Mouse (Mus musculus) left cerebral cortex, postnatal 14 days (tissue): Measurements from ENCODE around the gene Snrnp40. TPM values are rescaled to one million over a fixed set of nuclear protein-coding genes. Genes with fewer than 3 reads are reported as not detected.

ENCODE experiments used
- DNase-seq, 2 experiments: peaks; one replicate each; pipeline ENCODE4 v3.0.0; 2021 to 2022; ENCODE audit warnings: low spot score in 2 of 2, mixed read lengths in 1 of 2
- intact Hi-C: fragments of 180-260 bp; cut with DNase I; formaldehyde crosslinking; loops from one replicate; pipeline ENCODE4 v1.15.1; 2025
- total RNA-seq, 2 experiments: library from RNA; stranded (reverse); gene quantifications; 2 replicates each; pipeline ENCODE4 v1.2.3; 2021

Snrnp40 gene
- total RNA-seq, 2 experiments from 2014 or later = 23.5 to 26.3 TPM

DNA sequence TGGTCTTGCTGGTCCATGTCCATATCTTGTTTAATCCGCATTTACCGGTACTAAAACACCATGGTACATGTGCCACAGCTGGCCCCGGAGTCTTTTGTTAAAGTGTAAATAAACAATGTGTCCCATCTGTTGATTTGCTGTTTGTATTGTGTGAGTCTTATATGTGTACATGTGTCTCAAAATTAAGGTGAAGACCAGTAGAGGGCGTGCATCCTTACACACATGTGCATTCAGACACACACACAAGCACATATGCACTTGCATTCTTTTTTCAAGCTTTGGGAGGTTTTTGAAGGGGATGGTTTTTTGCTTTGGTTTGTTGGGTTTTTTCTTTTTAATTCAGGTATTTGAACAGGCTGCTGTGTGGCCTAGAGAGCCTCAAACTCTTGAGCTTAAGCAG is 16.7 kb downstream of the Snrnp40 start:
- intact Hi-C loops = no loop called here
- no peak for DNase-seq

DNA sequence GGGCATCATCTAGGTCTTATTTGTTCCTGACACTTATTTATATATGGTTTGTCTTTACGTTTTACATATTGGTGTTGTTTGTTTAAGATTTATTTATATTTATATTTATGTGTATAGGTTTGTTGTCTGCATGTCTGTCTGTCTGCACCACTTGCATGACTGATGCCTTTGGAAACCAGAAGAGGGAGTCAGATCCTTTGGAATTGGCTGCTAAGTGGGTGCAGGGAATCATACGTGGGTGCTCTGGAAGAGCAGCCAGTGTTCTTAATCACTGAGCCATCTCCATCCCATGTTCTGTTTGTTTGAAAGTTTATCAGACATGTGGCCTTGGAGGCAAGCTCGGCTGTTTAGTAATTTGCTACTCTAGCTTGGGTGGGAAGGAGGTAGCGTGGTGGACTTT is 17.6 kb downstream of the Snrnp40 start:
- DNase-seq = no peak
- intact Hi-C loops = no loop called here

DNA sequence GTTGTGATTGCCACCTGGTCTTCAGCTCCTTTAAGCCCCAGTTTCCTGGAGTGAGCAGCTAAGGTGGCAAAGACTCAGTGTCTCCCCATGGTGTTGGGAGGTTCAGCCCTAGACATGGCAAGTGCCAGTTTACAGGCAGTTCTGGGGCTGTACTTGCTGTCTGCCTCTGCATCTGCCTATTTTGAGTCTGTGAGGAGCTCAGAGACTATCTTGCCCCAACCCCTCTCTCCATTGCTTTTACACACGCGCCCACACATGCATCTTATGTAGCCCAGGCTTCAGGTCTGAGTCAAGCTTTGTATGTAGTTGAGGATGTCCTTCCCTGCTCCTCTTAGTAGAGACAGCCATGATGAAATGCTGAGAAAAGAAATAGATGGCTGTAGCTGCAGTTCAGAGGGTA is 19.2 kb downstream of the Snrnp40 start:
- no peak for DNase-seq
- intact Hi-C loops = no loop called here

DNA sequence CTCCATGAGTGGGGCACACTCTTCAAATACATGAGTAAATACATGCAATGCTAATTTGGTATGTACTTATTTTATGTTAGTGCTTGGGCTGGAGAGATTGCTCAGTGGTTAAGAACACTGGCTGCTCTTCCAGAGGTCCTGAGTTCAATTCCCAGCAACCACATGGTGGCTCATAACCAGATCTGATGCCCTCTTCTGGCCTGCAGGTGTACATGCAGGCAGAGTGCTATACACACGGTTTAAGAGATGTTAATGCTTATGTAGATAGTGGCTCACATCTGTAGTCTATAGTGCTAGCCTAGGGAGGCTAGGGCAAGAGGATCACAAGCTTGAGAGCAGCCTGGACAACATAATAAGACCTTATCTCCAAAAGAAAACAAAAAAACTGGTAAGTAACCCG is 20.5 kb downstream of the Snrnp40 start:
- intact Hi-C loops = no loop called here
- DNase-seq = no peak

DNA sequence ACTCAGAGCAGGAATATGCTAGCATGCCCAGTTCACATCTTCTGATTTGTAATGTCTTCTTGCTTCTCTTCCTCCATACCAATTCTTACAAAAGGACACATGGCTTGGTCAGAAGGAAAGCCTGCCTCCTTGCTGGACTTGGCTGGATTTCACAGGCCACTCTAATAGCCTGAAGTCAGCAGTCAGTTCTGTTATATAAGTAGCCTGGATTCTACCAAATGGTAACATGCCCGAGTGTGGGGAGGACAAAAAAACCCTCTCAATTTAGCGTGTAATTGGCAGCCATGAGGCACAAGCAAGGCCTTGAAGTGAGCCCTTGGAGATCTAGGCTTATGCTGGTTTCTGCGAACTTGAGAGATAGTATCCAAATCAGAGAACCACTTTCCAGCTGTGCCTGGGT is 27.3 kb downstream of the Snrnp40 start:
- intact Hi-C loops = no loop called here

DNA sequence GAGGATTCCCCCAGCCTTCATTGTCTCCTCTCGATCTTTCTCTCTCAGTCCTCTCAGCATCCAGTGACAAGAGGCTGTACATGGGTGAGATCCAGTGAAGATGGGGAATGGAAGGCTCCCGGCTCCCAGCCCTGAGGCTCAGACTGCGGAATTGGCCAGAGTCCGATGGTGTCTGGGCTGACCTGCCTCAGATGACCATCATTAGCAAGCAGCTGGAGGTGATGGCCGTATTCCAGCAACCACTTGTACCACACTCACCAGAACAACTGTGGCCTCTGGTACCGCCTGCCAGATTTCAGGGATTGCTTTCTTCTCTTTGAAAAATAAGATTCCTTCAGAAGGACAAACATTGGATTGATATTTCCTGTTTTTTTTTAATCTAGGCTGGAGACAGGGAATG is 29.6 kb downstream of the Snrnp40 start:
- DNase-seq = peak; percentile 28 to 43
- intact Hi-C loops = no loop called here

More for the DNA sequence above, 27.3 kb downstream of the Snrnp40 start:
- DNase-seq = no peak

DNA sequence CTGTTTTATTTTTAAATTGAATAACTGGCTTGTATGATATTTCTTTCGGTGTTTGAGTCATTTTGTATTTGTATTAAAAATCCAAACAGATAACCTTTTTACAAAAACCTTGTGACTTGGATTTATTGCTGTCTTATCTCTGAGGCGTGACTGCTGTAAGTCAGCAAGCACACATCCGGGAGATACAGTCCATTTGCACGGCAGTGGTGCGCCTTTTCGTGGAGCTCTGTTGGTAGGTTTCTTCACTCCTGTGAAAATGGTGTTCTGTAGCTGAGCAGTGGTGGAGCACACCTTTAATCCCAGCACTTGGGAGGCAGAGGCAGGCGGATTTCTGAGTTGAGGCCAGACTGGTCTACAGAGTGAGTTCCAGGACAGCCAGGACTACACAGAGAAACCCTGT is 30.0 kb downstream of the Snrnp40 start:
- DNase-seq = no peak
- intact Hi-C loops = no loop called here

DNA sequence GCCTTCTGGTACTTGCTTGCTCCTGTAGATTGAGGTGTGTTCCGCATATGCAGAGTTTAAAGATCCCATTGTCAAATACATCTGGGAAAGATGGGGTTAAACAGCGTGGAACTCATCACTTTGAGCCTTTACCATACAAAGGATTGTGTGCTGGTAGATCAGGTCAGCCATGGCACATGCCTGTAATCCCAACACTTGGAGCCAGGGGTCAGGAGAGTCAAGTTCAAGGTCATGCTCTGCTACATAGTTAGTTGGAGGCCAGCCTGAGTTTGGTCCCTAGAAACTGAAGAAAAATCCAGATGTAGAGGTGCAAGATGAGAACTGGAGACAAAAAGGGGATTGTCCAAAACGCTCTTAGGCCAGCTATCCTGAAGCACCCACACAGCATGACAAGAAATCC is 31.3 kb downstream of the Snrnp40 start:
- intact Hi-C loops = no loop called here
- DNase-seq = no peak

Other genes starting within 250 kb of the Snrnp40 start
- 1 to 10 TPM; 5.8 to 6.3 TPM for gene Hcrtr1, start 220.8 kb upstream of the Snrnp40 start, total RNA-seq
- gene Tinagl1, start 185.0 kb upstream of the Snrnp40 start, total RNA-seq = 1 to 10 TPM; 4.1 to 4.2 TPM
- gene Gm853, start 137.7 kb upstream of the Snrnp40 start, total RNA-seq = not detected
- gene Serinc2, start 80.9 kb upstream of the Snrnp40 start, total RNA-seq = 1 to 10 TPM; 3.5 to 3.8 TPM
- 100 to 1,000 TPM; 198 to 207 TPM for gene Fabp3, start 51.5 kb upstream of the Snrnp40 start, total RNA-seq
- gene Gm10570, start 51.5 kb upstream of the Snrnp40 start, total RNA-seq = not detected
- 10 to 100 TPM; 57.9 to 61.8 TPM for gene Zcchc17, start 189 bp upstream of the Snrnp40 start, total RNA-seq
- 10 to 100 TPM; 32.9 to 38.5 TPM for gene Nkain1, start 214.0 kb downstream of the Snrnp40 start, total RNA-seq